Mouse (Mus musculus) olfactory bulb, adult 2 months (tissue): Measurements from ENCODE around the gene Tnnt2.

ENCODE experiments used
- CTCF ChIP-seq: fragments of 200-500 bp; IDR thresholded peaks from 2 replicates; pipeline ENCODE4 v1.5.1; 2012; ENCODE audit warnings: low read depth, mild to moderate bottlenecking, low read length, moderate library complexity; ENCODE audit not compliant: insufficient read depth
- POLR2A ChIP-seq: fragments of 200-500 bp; IDR thresholded peaks from 2 replicates; pipeline ENCODE4 v1.6.1; 2012; ENCODE audit warnings: mild to moderate bottlenecking, low read depth, low read length, moderate library complexity; ENCODE audit not compliant: insufficient read depth

GRCm38 (mm10) chr1:135861980-135862552 lies 25.9 kb downstream of the Tnnt2 start:
- TF ChIP-seq CTCF, result no peak
- no peak for TF ChIP-seq POLR2A
